In genomic region chrX:20617903-20618399, GRCm38 (mm10) we compare ENCODE assay signal across 8 mouse cellular contexts. TPM values are rescaled to one million over a fixed set of nuclear protein-coding genes. Genes with fewer than 3 reads are reported as not detected.
DNase-seq lines count a peak whose midpoint lies in the region; ATAC-seq and TF ChIP-seq lines count a peak whose summit lies in the region.

No protein-coding gene starts in this region.

- no peak for TF ChIP-seq CTCF in layer of hippocampus, adult 2 months (conservative IDR thresholded peaks at IDR 0.05)

- H3K4me1 ChIP-seq in forebrain, embryonic 15.5 days, result peaks cover 22% of the 10 kb centered on the region

- peaks cover 3% of the 10 kb centered on the region; the same call in 1 of the 2 replicates for H3K36me3 ChIP-seq in forebrain, embryonic 15.5 days

- WGBS in forebrain, embryonic 15.5 days, result 20% methylated on average over 31 of the region's 31 CpGs

- peak overlapping the region; percentile 95 for H3K27ac ChIP-seq in layer of hippocampus, adult 2 months
- H3K27ac ChIP-seq in forebrain, embryonic 15.5 days (replicated peaks), result peak overlapping the region; percentile 94

- peak; percentile 72 for ATAC-seq in forebrain, embryonic 15.5 days (replicated peaks)

- H3K4me3 ChIP-seq in layer of hippocampus, adult 2 months, result peak overlapping the region; percentile 69
- H3K4me3 ChIP-seq in forebrain, embryonic 15.5 days, result peak overlapping the region; percentile 65

- DNase-seq in layer of hippocampus, adult 2 months (ENCODE audit: low spot score in 2 of 2), result peak in 1 of 2 experiments; percentile 39
- DNase-seq in layer of hippocampus, adult 11-12 months (ENCODE audit: low spot score), result no peak
- peak; percentile 59 for DNase-seq in brain, adult 2 months (ENCODE audit: low read depth, low spot score)
- DNase-seq in kidney, postnatal 36 days, result peak; percentile 11 to 44
- DNase-seq in lung, postnatal 25 days (ENCODE audit: low spot score), result peak; percentile 26
- peak; percentile 10 for DNase-seq in skeletal muscle tissue, adult 2 months (ENCODE audit: low read depth, low spot score)
- DNase-seq in adrenal gland, adult (ENCODE audit: inconsistent age in 2 of 2, low spot score in 1 of 2), result no peak

- no peaks in the 10 kb centered on the region for H3K9me3 ChIP-seq in forebrain, embryonic 15.5 days

- peak overlapping the region; percentile 48 for H3K4me2 ChIP-seq in forebrain, embryonic 15.5 days (replicated peaks)

- no peaks in the 10 kb centered on the region for H3K27me3 ChIP-seq in forebrain, embryonic 15.5 days

- peak overlapping the region; percentile 71 for H3K9ac ChIP-seq in forebrain, embryonic 15.5 days (replicated peaks)

RNA-seq across cellular contexts. Expression of gene Ndufb11, which starts 0.5 kb away (rescaled TPM):
- 100 to 1,000 TPM; 151 to 152 TPM for total RNA-seq in layer of hippocampus, adult 2 months (2021)
- 192 and 199 TPM in 2 replicates for polyA plus RNA-seq in forebrain, embryonic 15.5 days (2015; fragmentation: Nextera tagmentation; extraction: Ambion mirVana)

RNA-seq across cellular contexts. Expression of gene Rbm10, which starts 0.6 kb away (rescaled TPM):
- total RNA-seq in layer of hippocampus, adult 2 months (2021), result 10 to 100 TPM; 51.2 to 52.5 TPM
- 66.9 and 70.1 TPM in 2 replicates for polyA plus RNA-seq in forebrain, embryonic 15.5 days (2015; fragmentation: Nextera tagmentation; extraction: Ambion mirVana)

RNA-seq across cellular contexts. Expression of gene Uba1, which starts 40.2 kb away (rescaled TPM):
- 100 to 1,000 TPM; 345 to 375 TPM for total RNA-seq in layer of hippocampus, adult 2 months (2021)
- polyA plus RNA-seq in forebrain, embryonic 15.5 days (2015; fragmentation: Nextera tagmentation; extraction: Ambion mirVana), result 407 and 417 TPM in 2 replicates

Comparison
In these comparisons a context has a peak if more than half of its experiments do, and no peak if none do; other contexts are left out.
1. DNase-seq: peak in brain, adult 2 months (single experiment), kidney, postnatal 36 days (2 of 2), lung, postnatal 25 days (single experiment) and skeletal muscle tissue, adult 2 months (single experiment); none in layer of hippocampus, adult 11-12 months (single experiment) and adrenal gland, adult (0 of 2).